Mouse (Mus musculus) midbrain, postnatal 0 days (tissue): ENCODE measurements at regions not wholly inside any gene's neighbourhood (a gene's known extent, or its start where the extent isn't known, plus 50 kb on each side); places are given as distances from the start of the nearest gene placed in this dataset.

ENCODE experiments used
- ATAC-seq: fragments of 200-750 bp; cut with Nextera tagmentation; 2 replicates; pipeline ENCODE4 v1.8.0; 2017; ENCODE audit warnings: moderate number of reproducible peaks, mild to moderate bottlenecking, moderate TSS enrichment, moderate library complexity; ENCODE audit not compliant: low FRiP score
- DNase-seq: peaks from one replicate; pipeline ENCODE4 v3.0.0-alpha.2; 2015; ENCODE audit warnings: low spot score
- H3K27ac ChIP-seq: fragments of 300-500 bp; sonication (generic); 2 replicates; pipeline ENCODE4 v1.5.1; 2014; ENCODE audit warnings: low read depth, mild to moderate bottlenecking, low read length, mixed read lengths
- H3K27me3 ChIP-seq: fragments of 300-500 bp; sonication (generic); 2 replicates; pipeline ENCODE4 v1.6.1; 2014; ENCODE audit warnings: low read length, control low read depth, mixed read lengths; ENCODE audit not compliant: insufficient read depth
- H3K36me3 ChIP-seq: fragments of 300-500 bp; sonication (generic); 2 replicates; pipeline ENCODE4 v1.6.1; 2014; ENCODE audit warnings: low read length, control low read depth, mixed read lengths; ENCODE audit not compliant: insufficient read depth
- H3K4me1 ChIP-seq: fragments of 300-500 bp; sonication (generic); 2 replicates; pipeline ENCODE4 v1.6.1; 2014; ENCODE audit warnings: mild to moderate bottlenecking, control low read depth, antibody characterized with exemption, low read length, mixed read lengths; ENCODE audit not compliant: insufficient read depth
- H3K4me2 ChIP-seq: fragments of 300-500 bp; sonication (generic); 2 replicates; pipeline ENCODE4 v1.6.1; 2014; ENCODE audit warnings: low read depth, mild to moderate bottlenecking, low read length, mixed read lengths; ENCODE audit not compliant: poor library complexity, severe bottlenecking
- H3K4me3 ChIP-seq: fragments of 300-500 bp; sonication (generic); 2 replicates; pipeline ENCODE4 v1.5.1; 2014; ENCODE audit warnings: low read depth, mild to moderate bottlenecking, low read length, moderate library complexity
- H3K9ac ChIP-seq: fragments of 300-500 bp; sonication (generic); replicated peaks from 2 replicates; pipeline ENCODE4 v1.6.1; 2014; ENCODE audit warnings: mild to moderate bottlenecking, low read length, moderate library complexity, mixed read lengths; ENCODE audit not compliant: poor library complexity, severe bottlenecking
- H3K9me3 ChIP-seq: fragments of 300-500 bp; sonication (generic); 2 replicates; pipeline ENCODE4 v1.6.1; 2016; ENCODE audit warnings: low read length, control low read depth
- CTCF ChIP-seq: IDR thresholded peaks from 2 replicates; pipeline ENCODE4 v1.5.1; 2016; ENCODE audit warnings: antibody characterized with exemption, mild to moderate bottlenecking
- WGBS: fragments of 180-500 bp; shearing (Covaris S2); extraction: QIAGEN DNeasy Blood & Tissue Kit; methylation state at CpG from one replicate; pipeline ENCODE4 v1.1.7; 2014; 5-methylcytosine and 5-hydroxymethylcytosine counted together

DNA sequence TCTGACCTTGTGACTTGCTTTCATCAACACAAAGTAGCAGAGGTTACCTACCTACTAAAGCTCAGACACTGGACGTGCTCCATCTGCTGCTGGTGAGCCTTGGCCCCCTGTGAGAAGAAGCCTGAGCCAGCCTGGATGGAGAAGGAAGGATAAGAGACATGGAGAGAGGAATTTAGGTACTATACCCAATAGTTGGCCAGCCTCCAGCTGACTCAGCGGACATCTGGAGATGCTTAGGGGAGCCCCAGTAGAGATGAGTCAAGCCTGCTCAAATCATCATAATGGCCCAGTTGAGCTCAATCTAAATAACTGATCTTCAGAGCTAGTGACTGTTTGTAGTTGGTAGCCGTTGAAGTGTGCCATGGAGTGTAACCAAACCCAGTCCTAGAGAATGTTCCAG lies 53.7 kb upstream of the Ripply2 start:
- Histone ChIP-seq H3K4me2 (no peak overlapping the region), H3K4me1 (no peaks in the 10 kb centered on the region), H3K9ac (no peak overlapping the region), H3K27ac (no peak overlapping the region), H3K36me3 (no peaks in the 10 kb centered on the region), H3K9me3 (no peaks in the 10 kb centered on the region), H3K4me3 (no peak overlapping the region), H3K27me3 (no peaks in the 10 kb centered on the region)
- ATAC-seq, result no peak
- TF ChIP-seq CTCF, result no peak
- 72% methylated on average over 3 of the region's 3 CpGs for WGBS
- DNase-seq, result no peak

DNA sequence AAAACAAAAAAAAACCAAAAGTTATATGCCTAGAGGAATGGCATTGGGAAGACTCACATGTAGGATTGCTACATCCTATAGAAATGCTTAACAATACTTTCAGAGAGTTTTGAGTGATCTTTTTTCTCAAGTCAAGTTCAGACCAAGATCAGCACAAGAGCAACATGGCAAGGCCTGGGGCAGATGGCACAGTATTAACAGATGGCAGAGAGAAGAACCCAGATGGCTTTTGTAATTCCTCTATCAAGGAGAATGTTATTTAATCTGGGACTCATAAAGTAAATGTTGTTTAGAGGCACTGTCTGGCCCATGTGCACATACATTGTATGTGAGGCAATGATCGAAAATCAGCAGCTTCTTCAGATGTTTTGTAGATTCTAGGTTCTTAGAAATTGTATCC lies 58.3 kb upstream of the Ripply2 start:
- Histone ChIP-seq H3K9ac (no peak overlapping the region), H3K27me3 (no peaks in the 10 kb centered on the region), H3K4me2 (no peak overlapping the region), H3K4me3 (no peak overlapping the region), H3K27ac (no peak overlapping the region), H3K4me1 (no peaks in the 10 kb centered on the region), H3K9me3 (no peaks in the 10 kb centered on the region), H3K36me3 (no peaks in the 10 kb centered on the region)
- no peak for DNase-seq
- no peak for ATAC-seq
- TF ChIP-seq CTCF, result no peak
- 83% methylated on average over 1 of the region's 1 CpGs for WGBS

- Histone ChIP-seq H3K4me1 (no peaks in the 10 kb centered on the region), H3K4me2 (no peak overlapping the region), H3K36me3 (no peaks in the 10 kb centered on the region), H3K4me3 (no peak overlapping the region), H3K27me3 (no peaks in the 10 kb centered on the region), H3K9ac (no peak overlapping the region), H3K27ac (no peak overlapping the region), H3K9me3 (no peaks in the 10 kb centered on the region)
- WGBS, result 83% methylated on average over 3 of the region's 3 CpGs
- no peak for ATAC-seq
- TF ChIP-seq CTCF, result peak; percentile 46; the same call in 1 of the 2 replicates
- no peak for DNase-seq
Observed at GRCm38 (mm10) chr9:86955720-86956119, 59.6 kb upstream of the Ripply2 start.

DNA sequence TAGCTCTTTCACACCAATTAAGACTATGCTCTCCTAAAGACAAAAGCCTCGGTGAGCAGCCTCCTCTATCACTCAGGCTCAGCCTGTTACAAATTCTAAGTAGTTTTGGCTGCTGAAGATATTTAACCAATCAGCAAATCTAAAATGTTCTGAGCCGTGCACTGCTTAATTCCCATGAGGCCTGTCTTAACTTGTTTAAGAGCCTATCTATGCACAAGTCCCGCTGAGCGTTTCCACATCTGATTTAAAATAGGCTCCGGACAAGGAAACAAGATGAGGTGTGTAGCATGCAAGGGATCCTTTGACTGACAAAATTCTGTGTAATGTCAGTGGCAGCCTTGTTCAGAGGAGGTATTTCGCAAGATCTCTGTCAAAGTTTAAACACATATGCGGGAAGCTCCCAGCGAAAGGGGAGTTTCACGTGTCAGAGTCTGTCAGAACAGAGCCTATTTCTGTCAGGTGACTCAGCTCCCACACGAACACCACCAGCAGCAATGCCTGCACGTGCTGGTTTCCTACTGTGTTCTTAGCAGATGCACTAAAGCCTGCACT lies 63.3 kb upstream of the Ripply2 start:
- peak; percentile 66 for ATAC-seq
- peak; percentile 19 for DNase-seq
- TF ChIP-seq CTCF, result no peak
- no peak overlapping the region for H3K27ac ChIP-seq
- 39% methylated on average over 11 of the region's 11 CpGs for WGBS
- no peaks in the 10 kb centered on the region for H3K36me3 ChIP-seq
- H3K4me2 ChIP-seq, result peak overlapping the region; percentile 22
- no peaks in the 10 kb centered on the region for H3K4me1 ChIP-seq
- H3K9me3 ChIP-seq, result no peaks in the 10 kb centered on the region
- no peak overlapping the region for H3K9ac ChIP-seq
- H3K4me3 ChIP-seq, result no peak overlapping the region
- no peaks in the 10 kb centered on the region for H3K27me3 ChIP-seq

DNA sequence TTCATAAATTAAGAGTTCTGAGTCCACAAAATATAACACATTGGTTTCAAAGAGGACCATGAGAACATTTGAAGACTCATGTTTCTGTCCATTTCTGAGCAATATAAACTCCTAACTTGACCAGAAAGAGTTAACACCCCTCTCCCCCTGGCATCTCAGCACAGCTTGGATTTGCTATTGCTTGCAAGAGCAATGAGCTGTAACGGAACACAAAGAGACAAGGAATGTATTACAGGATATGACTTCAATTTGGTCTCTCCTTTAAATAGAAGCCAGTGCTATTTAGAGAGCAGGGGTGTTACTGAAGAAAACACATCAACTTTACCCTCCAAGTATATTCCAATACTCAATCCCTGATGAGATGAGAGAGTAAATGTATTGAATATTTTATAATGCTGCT lies 65.5 kb upstream of the Ripply2 start:
- DNase-seq, result peak; percentile 27
- Histone ChIP-seq H3K36me3 (no peaks in the 10 kb centered on the region), H3K9ac (no peak overlapping the region), H3K9me3 (no peaks in the 10 kb centered on the region), H3K4me1 (no peaks in the 10 kb centered on the region), H3K4me2 (no peak overlapping the region), H3K4me3 (no peak overlapping the region), H3K27me3 (no peaks in the 10 kb centered on the region), H3K27ac (no peak overlapping the region)
- ATAC-seq, result no peak
- no peak for TF ChIP-seq CTCF
- 6% methylated on average over 1 of the region's 1 CpGs for WGBS

DNA sequence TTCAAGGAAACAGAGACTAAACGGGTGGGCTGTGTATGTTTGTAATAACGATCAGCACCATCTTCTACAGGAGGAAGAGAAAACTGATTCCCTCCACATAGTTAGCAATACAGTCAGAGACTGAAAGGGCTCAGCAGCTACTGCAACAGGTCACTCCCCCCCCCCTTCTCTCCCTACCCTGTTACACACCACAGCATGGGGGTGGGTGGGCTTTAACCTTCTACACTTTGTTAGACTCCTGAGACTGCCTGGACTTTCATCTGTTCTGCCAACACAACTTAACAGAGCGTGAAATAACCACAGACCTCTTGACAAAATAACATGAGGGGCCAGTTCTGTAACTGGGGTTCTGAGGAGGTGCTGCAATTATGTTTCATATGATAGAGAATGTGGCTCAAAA lies 50.7 kb upstream of the Snap91 start:
- H3K4me3 ChIP-seq, result no peak overlapping the region
- no peaks in the 10 kb centered on the region for H3K9me3 ChIP-seq
- TF ChIP-seq CTCF, result no peak
- ATAC-seq (no peak), DNase-seq (no peak)
- no peaks in the 10 kb centered on the region for H3K4me1 ChIP-seq
- H3K9ac ChIP-seq, result no peak overlapping the region
- H3K27me3 ChIP-seq, result no peaks in the 10 kb centered on the region
- no peak overlapping the region for H3K27ac ChIP-seq
- 62% methylated on average over 3 of the region's 3 CpGs for WGBS
- H3K36me3 ChIP-seq, result no peaks in the 10 kb centered on the region
- no peak overlapping the region for H3K4me2 ChIP-seq
